In genomic region chr12:12787608-12788262, GRCm38 (mm10) we compare ENCODE assay signal across 9 mouse cellular contexts.
DNase-seq lines count a peak whose midpoint lies in the region; ATAC-seq lines count a peak whose summit lies in the region.
"Had no signal": no experiment of that assay in that cellular context is flagged by ENCODE, and none has a peak within 500 bp of the region (broad histone marks: within the 10 kb centered on the region; RNA-seq: fewer than 3 reads in every experiment).

No protein-coding gene starts in this region.

- no peak for DNase-seq in heart, postnatal 36 days
- DNase-seq in neural tube, embryonic 10.5 days (ENCODE audit: extremely low spot score, low spot score) = peak; percentile 55
- DNase-seq in adrenal gland, postnatal 4 days (ENCODE audit: low spot score in 2 of 2) = no peak
- no peak for DNase-seq in lung, postnatal 36 days
- no peak for DNase-seq in kidney, adult 18-20 months

- H3K4me1 ChIP-seq in heart, embryonic 14.5 days (ENCODE audit: control insufficient read depth in 2 of 2, insufficient read depth in 2 of 2, low read length in 2 of 2) = peaks cover 18 to 20% of the 10 kb centered on the region in 2 experiments; a peak in 3 of 4 replicates
- H3K4me1 ChIP-seq in embryonic facial prominence, embryonic 12.5 days = peaks cover 34% of the 10 kb centered on the region
- peaks cover 12% of the 10 kb centered on the region for H3K4me1 ChIP-seq in intestine, embryonic 16.5 days (ENCODE audit: control insufficient read depth, insufficient read depth, low read length)

- no peak for ATAC-seq in heart, embryonic 14.5 days (ENCODE audit: insufficient number of reproducible peaks, insufficient read depth, low FRiP score, low read depth)
- no peak for ATAC-seq in embryonic facial prominence, embryonic 12.5 days (ENCODE audit: insufficient number of reproducible peaks, insufficient read depth, low FRiP score, low TSS enrichment)
- ATAC-seq in intestine, embryonic 16.5 days = peak; percentile 56

- no peaks in the 10 kb centered on the region for H3K9me3 ChIP-seq in heart, embryonic 14.5 days (ENCODE audit: control insufficient read depth, low read length)
- H3K9me3 ChIP-seq in embryonic facial prominence, embryonic 12.5 days = no peaks in the 10 kb centered on the region
- H3K9me3 ChIP-seq in intestine, embryonic 16.5 days (ENCODE audit: control insufficient read depth, low read length) = no peaks in the 10 kb centered on the region

- H3K36me3 ChIP-seq in heart, embryonic 14.5 days (ENCODE audit: control insufficient read depth, insufficient read depth, low read length) = no peaks in the 10 kb centered on the region
- no peaks in the 10 kb centered on the region for H3K36me3 ChIP-seq in embryonic facial prominence, embryonic 12.5 days
- no peaks in the 10 kb centered on the region for H3K36me3 ChIP-seq in intestine, embryonic 16.5 days (ENCODE audit: control insufficient read depth, insufficient read depth, low read length)

- peak overlapping the region; percentile 49 for H3K9ac ChIP-seq in heart, embryonic 14.5 days (ENCODE audit: low read length)
- H3K9ac ChIP-seq in embryonic facial prominence, embryonic 12.5 days = 0 out of 2 replicates have a peak overlapping the region, but pooled peaks have one; percentile 7
- H3K9ac ChIP-seq in intestine, embryonic 16.5 days (ENCODE audit: low read depth, low read length) = peak overlapping the region; percentile 68

- H3K4me3 ChIP-seq in heart, embryonic 14.5 days (ENCODE audit: control insufficient read depth in 1 of 2, insufficient read depth in 1 of 2, low read depth in 1 of 2, low read length in 2 of 2) = peak overlapping the region; percentile 21 to 23; a peak in 3 of 4 replicates
- peak overlapping the region; percentile 16 for H3K4me3 ChIP-seq in embryonic facial prominence, embryonic 12.5 days
- peak overlapping the region; percentile 40 for H3K4me3 ChIP-seq in intestine, embryonic 16.5 days (ENCODE audit: low read length)

- no peaks in the 10 kb centered on the region for H3K27me3 ChIP-seq in heart, embryonic 14.5 days (ENCODE audit: control insufficient read depth, insufficient read depth, low read length)
- H3K27me3 ChIP-seq in embryonic facial prominence, embryonic 12.5 days = 0 out of 2 replicates have a peak, but pooled peaks cover 7% of the 10 kb centered on the region
- H3K27me3 ChIP-seq in intestine, embryonic 16.5 days (replicated peaks; ENCODE audit: control insufficient read depth, insufficient read depth, low read length) = no peaks in the 10 kb centered on the region

- H3K4me2 ChIP-seq in heart, embryonic 14.5 days (ENCODE audit: low read length) = peak overlapping the region; percentile 61
- peak overlapping the region; percentile 46 for H3K4me2 ChIP-seq in embryonic facial prominence, embryonic 12.5 days (replicated peaks)
- H3K4me2 ChIP-seq in intestine, embryonic 16.5 days (ENCODE audit: low read depth, low read length) = peak overlapping the region; percentile 58

- no peak overlapping the region for H3K27ac ChIP-seq in heart, embryonic 14.5 days (replicated peaks in 1 of 2; ENCODE audit: control insufficient read depth in 1 of 2, insufficient read depth in 1 of 2, low read depth in 2 of 2, low read length in 2 of 2)
- no peak overlapping the region for H3K27ac ChIP-seq in embryonic facial prominence, embryonic 12.5 days
- peak overlapping the region; percentile 92 for H3K27ac ChIP-seq in intestine, embryonic 16.5 days (ENCODE audit: low read length)
- H3K27ac ChIP-seq: macrophage had no signal

- WGBS in heart, embryonic 14.5 days = 12% methylated on average over 19 of the region's 19 CpGs
- WGBS in embryonic facial prominence, embryonic 12.5 days = 8% methylated on average over 19 of the region's 19 CpGs
- WGBS in intestine, embryonic 16.5 days = 8% methylated on average over 19 of the region's 19 CpGs

- intact Hi-C loops in heart, postnatal 36 days (cut with DNase I) = loop anchor here (10.0 kb wide), 1 partner anchor 363 kb away; no protein-coding TSS in a partner anchor

Comparison
In these comparisons a context has a peak if more than half of its experiments do, and no peak if none do; other contexts are left out.
1. H3K9ac ChIP-seq: peak in every context shown above with its lines; median percentile 68 in intestine, embryonic 16.5 days; 49 in heart, embryonic 14.5 days; 7 in embryonic facial prominence, embryonic 12.5 days.